ENCODE assay signal across 18 mouse cellular contexts in the genomic region with DNA sequence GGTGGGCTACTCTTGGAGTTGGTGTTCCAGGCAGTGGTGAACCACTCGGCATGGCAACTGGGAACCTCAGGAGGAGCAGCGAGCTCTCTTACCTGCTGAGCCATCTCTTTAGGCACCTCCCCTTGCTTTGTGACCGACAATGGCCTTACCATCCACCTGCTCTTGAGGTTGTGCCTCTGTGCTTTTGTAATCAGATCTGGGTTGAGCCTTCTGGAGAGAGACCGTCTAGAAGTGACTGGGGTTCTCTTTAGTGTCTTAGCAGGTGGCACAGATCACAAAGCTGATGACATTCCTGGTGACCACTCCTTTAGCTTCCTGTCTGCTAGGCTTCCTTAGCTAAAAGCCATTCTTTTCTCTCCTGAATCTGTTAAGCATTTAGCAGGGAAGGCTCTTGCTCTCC.
"Had no signal": no experiment of that assay in that cellular context is flagged by ENCODE, and none has a peak within 500 bp of the region (broad histone marks: within the 10 kb centered on the region; RNA-seq: fewer than 3 reads in every experiment).

No protein-coding gene starts in this region.

- H3K27ac ChIP-seq: limb, embryonic 10.5 days; limb, embryonic 13.5 days; liver, embryonic 12.5 days; liver, embryonic 15.5 days; lung, embryonic 15.5 days; stomach, postnatal 0 days had no signal

- H3K4me2 ChIP-seq: limb, embryonic 13.5 days; liver, embryonic 12.5 days; liver, embryonic 15.5 days; lung, embryonic 15.5 days; midbrain, embryonic 11.5 days had no signal

- H3K9me3 ChIP-seq: limb, embryonic 10.5 days; limb, embryonic 13.5 days; liver, embryonic 12.5 days; liver, embryonic 15.5 days; lung, embryonic 15.5 days had no signal

- H3K27me3 ChIP-seq: lung, embryonic 15.5 days had no signal

- DNase-seq: kidney, postnatal 14 days; kidney, postnatal 4 days; liver; lung, adult 18-20 months; lung, postnatal 10 days; lung, postnatal 4 days; midbrain, embryonic 14.5 days; right cerebral cortex, postnatal 4 days; thymus, adult 2 months; thymus, postnatal 14 days; thymus, postnatal 4 days had no signal

- H3K36me3 ChIP-seq: limb, embryonic 10.5 days; limb, embryonic 13.5 days; liver, embryonic 12.5 days; liver, embryonic 15.5 days; lung, embryonic 15.5 days had no signal

- ATAC-seq: liver, embryonic 12.5 days had no signal

- H3K9ac ChIP-seq: limb, embryonic 13.5 days; liver, embryonic 12.5 days; liver, embryonic 15.5 days; lung, embryonic 15.5 days had no signal

- H3K4me3 ChIP-seq: limb, embryonic 10.5 days; limb, embryonic 13.5 days; liver, embryonic 12.5 days; liver, embryonic 15.5 days; lung, embryonic 15.5 days had no signal
